Mouse (Mus musculus) fibroblast of lung, adult 2 months (primary cell): ENCODE data around the gene Gga3.

Experiments
- DNase-seq: peaks from one replicate; pipeline ENCODE4 v3.0.0-alpha.2; 2011; ENCODE audit warnings: low read depth

Gene Gga3

GRCm38 (mm10) chr11:115630532-115631504 is 27.0 kb upstream of the Gga3 start:
- no peak for DNase-seq

DNA sequence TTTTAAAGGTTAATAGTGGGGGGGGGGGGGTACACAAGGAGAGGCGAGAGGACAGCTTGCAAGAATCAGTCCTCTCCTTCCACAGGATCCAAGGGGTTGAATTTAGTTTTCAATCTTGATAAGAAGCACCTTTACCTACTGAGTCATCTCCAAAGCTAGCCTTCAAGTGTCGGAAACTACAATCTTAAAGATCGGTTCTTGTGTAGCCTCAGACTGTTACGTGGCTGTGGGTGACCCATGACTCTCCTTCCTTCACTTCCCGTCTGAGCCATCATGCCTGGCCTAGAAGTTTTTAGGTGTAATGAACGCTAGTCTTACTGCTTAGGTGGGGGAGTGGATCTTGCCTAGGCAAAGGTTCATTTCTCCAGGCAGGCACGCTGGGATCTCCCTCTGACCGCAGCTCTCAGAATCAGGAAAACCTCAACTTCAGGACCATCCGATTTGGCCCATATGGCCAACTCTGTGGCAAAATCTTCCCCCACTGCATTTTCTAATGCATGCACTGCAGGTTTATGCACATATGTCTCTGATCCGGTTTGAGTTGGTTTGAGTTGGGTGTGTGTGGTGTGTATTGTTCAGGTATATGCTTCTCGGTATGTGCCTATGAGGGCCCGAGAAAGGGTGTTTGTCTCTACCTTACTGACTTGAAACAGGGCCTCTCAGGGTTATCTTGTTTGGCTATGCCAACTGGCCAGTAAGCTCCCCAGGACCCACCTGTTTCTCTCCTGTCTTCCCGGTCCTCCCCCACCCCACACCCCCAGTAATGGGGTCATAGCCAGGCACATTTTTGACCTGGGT is 26.1 kb upstream of the Gga3 start:
- no peak for DNase-seq

DNA sequence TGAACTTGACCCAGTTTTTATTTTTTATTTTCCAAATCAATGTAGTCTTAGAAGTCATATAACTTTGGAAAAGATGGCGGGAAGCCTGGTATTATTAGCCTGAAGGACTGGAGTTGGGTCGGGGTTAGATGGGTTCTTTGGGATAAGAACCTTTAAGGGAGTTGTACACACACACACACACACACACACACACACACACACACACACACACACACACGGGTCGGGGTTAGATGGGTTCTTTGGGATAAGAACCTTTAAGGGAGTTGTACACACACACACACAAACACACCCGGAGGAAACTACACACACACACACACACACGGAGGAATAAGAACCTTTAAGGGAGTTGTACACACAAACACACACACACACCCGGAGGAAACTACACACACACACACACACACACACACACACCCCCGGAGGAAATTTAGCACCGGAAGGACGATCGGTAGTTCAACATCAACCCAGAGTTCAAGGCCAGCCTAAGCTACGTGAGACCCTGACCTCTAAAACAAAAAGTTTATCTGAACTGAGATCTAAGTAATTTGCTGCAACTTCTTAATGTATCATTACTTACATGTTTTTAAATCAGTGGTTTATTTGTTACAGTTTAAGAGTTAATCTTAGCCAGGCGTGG is 24.7 kb upstream of the Gga3 start:
- no peak for DNase-seq

DNA sequence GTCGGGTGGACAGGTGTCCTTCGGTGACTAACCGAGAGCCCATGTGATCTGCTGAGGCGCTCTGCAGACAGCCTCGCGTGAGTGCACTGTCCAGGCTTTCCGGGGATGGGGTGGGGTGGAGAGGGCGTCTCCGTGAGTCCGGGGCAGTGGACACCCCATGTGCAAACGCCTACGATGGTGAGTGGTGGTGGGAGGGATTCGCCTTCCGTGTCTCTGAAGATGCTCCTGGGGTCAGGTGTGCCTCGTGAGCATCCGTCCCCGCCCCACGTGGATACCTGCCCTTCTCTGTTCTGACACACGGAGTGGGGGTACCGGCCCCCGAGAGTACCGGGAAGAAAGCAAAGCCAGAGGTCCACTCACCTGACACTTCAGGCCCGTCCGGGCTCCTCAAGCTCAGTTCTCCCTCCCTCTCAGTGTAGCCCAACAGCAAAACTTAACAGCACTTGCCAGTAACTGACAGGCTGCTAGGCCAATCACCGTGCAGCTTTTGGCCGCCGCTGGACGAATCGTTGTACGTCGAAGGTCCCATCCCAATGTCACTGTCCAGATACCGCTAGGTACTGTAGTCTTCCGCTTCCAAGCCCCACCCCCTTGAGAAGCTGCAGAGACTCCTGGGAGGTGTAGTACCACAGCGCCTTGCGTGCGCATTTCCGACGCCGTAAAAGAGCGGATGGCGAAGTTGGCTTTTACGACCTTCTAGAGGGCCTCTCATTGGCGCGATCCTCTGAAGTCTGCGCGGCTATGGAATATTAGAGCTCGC is 24.0 kb upstream of the Gga3 start, which contains the start of gene Slc25a19:
Slc25a19 (minus strand) TSS at position 591 of the 760 bp plus-strand sequence.
- DNase-seq, result peak; percentile 100

- DNase-seq, result no peak
Measured at GRCm38 (mm10) chr11:115626824-115627616, 23.2 kb upstream of the Gga3 start.

GRCm38 (mm10) chr11:115625877-115626276 is 22.0 kb upstream of the Gga3 start:
- no peak for DNase-seq

DNA sequence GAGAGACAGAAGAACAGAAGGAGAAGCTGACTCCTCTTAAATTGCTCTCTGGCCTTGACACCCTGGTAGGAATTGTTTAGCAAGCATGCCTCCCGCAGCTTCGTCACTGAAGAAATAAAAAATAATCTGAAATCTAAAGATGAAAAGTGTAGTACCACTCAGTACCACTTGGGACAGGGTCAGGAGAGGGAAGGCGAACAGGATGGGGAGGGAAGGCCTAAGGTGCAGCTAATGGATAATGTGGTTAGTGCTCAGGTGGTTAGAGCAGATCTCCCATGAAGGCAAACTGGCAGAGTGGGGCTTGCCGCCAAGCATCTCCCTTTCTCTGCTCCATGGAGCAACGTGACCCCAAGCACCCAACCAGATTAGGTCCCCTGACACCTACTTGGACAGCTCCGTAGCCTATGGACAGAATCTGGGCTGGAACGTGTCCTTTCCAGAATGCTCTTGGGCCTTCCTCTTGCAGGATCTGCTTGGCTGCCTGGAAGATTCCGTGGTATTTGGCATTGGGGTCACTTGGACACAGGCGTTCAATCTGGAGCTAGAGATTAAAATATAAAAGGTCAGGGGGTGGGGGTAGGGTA is 19.7 kb upstream of the Gga3 start:
- DNase-seq, result no peak

GRCm38 (mm10) chr11:115619949-115620348 is 16.1 kb upstream of the Gga3 start:
- DNase-seq, result no peak

DNA sequence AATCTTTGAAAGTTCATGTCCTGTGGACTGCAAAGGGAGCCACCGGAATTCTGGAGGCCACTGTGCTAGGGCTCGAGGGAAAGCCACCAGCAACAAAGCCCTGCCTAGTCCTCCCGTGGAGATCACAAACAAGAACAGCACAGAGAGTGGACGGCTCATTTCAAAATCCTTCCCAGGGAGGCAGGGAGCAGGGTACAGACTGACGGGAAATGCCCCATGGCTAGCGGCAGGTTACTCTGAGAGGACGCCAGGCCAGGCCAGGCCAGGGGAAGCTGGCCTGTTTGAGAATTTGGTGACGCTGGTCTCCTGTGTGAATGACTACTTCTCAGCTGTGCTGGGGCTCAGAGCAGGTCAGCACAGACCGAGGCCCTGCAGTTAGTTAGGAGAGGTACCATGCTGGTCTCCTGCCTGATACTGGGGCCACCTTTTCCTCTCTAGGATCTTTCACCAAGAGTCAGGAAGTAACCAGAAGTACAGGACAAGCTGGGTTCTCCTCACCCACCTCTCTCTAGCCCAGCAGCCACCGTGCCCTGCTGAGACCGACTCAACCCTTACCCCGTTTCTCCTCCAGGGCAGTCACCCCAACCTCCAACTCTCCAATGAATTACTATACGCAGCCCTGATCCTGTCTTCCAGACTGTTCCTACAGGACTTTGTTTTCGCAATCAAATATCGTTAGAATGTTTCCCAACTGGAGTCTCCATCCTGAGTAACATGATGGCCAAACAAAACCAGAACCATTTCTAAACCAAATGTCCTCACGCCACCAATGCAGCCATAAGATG is 15.1 kb upstream of the Gga3 start:
- DNase-seq, result no peak

GRCm38 (mm10) chr11:115618001-115618400 is 14.2 kb upstream of the Gga3 start:
- no peak for DNase-seq

DNA sequence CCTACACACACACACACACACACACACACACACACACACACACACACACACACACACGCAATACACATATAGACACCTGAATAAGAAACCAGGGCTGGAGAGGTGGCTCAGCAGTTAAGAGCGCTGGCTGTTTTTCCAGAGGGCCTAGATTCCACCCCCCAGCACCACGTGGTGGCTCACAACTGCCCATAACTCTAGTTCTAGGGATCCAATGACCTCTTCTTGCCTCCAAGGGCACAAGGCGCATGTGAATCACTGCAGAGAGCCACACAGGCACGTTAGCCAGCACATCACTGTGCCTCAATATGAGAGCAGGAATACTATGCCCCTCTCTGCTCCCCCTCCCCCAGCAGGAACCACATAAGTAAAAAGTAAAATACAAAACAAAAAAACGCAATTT is 13.0 kb upstream of the Gga3 start:
- DNase-seq, result no peak

DNA sequence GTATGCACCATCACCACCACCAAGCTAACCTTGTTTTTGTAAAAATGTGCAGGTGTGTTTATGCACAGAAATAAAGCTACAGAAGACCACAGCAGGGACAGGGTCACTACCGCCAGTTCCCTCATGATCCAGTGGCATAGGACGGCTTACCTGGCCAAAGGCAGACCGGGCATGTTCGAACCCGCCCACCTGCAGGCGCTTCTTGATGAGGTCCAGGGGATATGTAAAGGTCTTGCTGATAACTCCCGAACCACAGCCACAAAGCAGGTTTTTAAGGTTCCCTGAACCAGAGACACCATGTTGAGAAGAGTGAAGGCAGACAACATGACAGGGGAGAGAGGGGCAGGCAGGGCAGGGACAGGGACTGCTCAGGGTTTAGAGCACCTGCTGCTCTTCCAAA is 12.5 kb upstream of the Gga3 start:
- DNase-seq, result no peak

GRCm38 (mm10) chr11:115615875-115616274 is 12.0 kb upstream of the Gga3 start:
- no peak for DNase-seq

DNA sequence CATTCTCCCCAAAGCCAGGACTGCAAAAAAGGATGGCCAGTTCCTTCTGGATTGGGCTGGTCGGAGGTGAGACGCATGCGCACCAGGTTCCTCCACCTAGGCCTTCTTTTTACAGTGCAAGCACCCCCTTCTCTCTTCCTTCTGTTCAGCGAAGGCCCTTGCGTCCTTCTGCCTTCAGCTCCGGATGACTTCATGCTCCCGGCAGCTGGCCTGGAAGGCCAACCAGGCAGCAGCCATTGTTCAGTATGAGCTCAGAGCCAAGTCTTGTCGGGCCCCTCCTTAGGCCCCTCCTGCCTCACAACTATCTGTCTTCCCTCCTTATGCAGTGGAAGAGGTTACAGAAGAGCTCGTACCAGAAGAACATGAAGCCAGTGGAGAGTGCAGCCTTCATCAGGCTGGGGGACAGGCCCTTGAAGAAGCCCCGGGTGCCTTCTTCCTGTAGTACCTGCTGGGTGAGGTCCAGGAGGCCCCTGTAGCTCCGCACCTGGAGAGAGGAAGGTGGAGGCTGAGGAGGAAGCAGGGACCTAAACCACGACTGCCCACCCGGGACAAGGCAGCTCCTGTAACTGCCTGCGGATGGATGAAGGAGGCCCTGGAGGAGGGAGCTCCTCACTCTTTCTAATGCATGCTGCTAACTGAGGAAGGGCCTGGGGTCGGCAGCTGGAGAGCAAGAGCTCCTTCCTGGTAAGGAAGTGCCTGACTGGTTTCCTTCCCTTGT is 11.4 kb upstream of the Gga3 start:
- no peak for DNase-seq

- DNase-seq, result no peak
Measured at GRCm38 (mm10) chr11:115614346-115615107, 10.7 kb upstream of the Gga3 start.

GRCm38 (mm10) chr11:115613138-115613945 is 9.5 kb upstream of the Gga3 start:
- DNase-seq, result no peak

GRCm38 (mm10) chr11:115612410-115613137 is 8.7 kb upstream of the Gga3 start, which contains the start of gene Mif4gd:
Mif4gd (minus strand) TSS chr11:115612969.
- peak; percentile 45 for DNase-seq
